Mouse (Mus musculus) inflammation-experienced regulatory T-cells, adult 6 months (primary cell): ENCODE measurements around the gene Syf2. TPM values are rescaled to one million over a fixed set of nuclear protein-coding genes. Genes with fewer than 3 reads are reported as not detected.
A peak's percentile ranks its signal among the peaks of the same experiment; 100 is the strongest.
"Not testable (repeated sequence)": the region's sequence is repeated elsewhere in the genome, so short reads cannot be mapped to it uniquely, and the experiment has no call there.

Experiments
- ATAC-seq: one replicate; pipeline ENCODE4 v1.8.0; 2017
- polyA plus RNA-seq, 3 experiments: library from polyadenylated mRNA; unstranded; fragments of 100-300 nt; shearing (Covaris generic); gene quantifications; one replicate each; pipeline ENCODE4 v1.2.1; 2017

The Syf2 gene
- 100 to 1,000 TPM; 206 to 224 (median 212) TPM for polyA plus RNA-seq

GRCm38 (mm10) chr4:134930684-134931481 lies at the start of gene Syf2:
Gene Syf2 (plus strand): TSS chr4:134930898.
- ATAC-seq: peak; percentile 83

GRCm38 (mm10) chr4:134883266-134883665 lies 47.4 kb upstream of the Syf2 start:
- no peak for ATAC-seq

GRCm38 (mm10) chr4:134883808-134884207 lies 46.9 kb upstream of the Syf2 start:
- ATAC-seq: no peak

GRCm38 (mm10) chr4:134884364-134884763 lies 46.3 kb upstream of the Syf2 start:
- ATAC-seq: no peak

GRCm38 (mm10) chr4:134892096-134892495 lies 38.6 kb upstream of the Syf2 start:
- ATAC-seq: no peak

GRCm38 (mm10) chr4:134897256-134897655 lies 33.4 kb upstream of the Syf2 start:
- ATAC-seq: no peak

- ATAC-seq: no peak
Measured at GRCm38 (mm10) chr4:134901126-134901525, 29.6 kb upstream of the Syf2 start.

- ATAC-seq: no peak
Measured at GRCm38 (mm10) chr4:134903046-134903445, 27.7 kb upstream of the Syf2 start.

GRCm38 (mm10) chr4:134911406-134911805 lies 19.3 kb upstream of the Syf2 start:
- ATAC-seq: not testable (repeated sequence)

GRCm38 (mm10) chr4:134913413-134913812 lies 17.3 kb upstream of the Syf2 start:
- peak; percentile 14 for ATAC-seq

GRCm38 (mm10) chr4:134914122-134914863 lies 16.4 kb upstream of the Syf2 start:
- peak; percentile 53 for ATAC-seq

GRCm38 (mm10) chr4:134914864-134915209 lies 15.9 kb upstream of the Syf2 start, which contains the start of gene Tmem50a:
Gene Tmem50a (minus strand): TSS chr4:134915024.
- ATAC-seq: peak; percentile 63

GRCm38 (mm10) chr4:134915223-134916050 lies 15.3 kb upstream of the Syf2 start:
- peak; percentile 0 for ATAC-seq

GRCm38 (mm10) chr4:134917194-134917593 lies 13.5 kb upstream of the Syf2 start:
- no peak for ATAC-seq

- peak; percentile 69 for ATAC-seq
Measured at GRCm38 (mm10) chr4:134918381-134918780, 12.3 kb upstream of the Syf2 start.

GRCm38 (mm10) chr4:134919733-134920540 lies 10.8 kb upstream of the Syf2 start:
- peak; percentile 14 for ATAC-seq

- no peak for ATAC-seq
Measured at GRCm38 (mm10) chr4:134920631-134921030, 10.1 kb upstream of the Syf2 start.

- no peak for ATAC-seq
Measured at GRCm38 (mm10) chr4:134921703-134922102, 9.0 kb upstream of the Syf2 start.

- ATAC-seq: no peak
Measured at GRCm38 (mm10) chr4:134922111-134922924, 8.4 kb upstream of the Syf2 start.

- no peak for ATAC-seq
Measured at GRCm38 (mm10) chr4:134922925-134923244, 7.8 kb upstream of the Syf2 start.
